Mouse (Mus musculus): ENCODE measurements around the gene Olfr692. TPM values are rescaled to one million over a fixed set of nuclear protein-coding genes. Genes with fewer than 3 reads are reported as not detected.
A peak's percentile ranks its signal among the peaks of the same experiment; 100 is the strongest.

Olfr692 gene
- polyA plus RNA-seq, 1 experiment = not detected

DNA sequence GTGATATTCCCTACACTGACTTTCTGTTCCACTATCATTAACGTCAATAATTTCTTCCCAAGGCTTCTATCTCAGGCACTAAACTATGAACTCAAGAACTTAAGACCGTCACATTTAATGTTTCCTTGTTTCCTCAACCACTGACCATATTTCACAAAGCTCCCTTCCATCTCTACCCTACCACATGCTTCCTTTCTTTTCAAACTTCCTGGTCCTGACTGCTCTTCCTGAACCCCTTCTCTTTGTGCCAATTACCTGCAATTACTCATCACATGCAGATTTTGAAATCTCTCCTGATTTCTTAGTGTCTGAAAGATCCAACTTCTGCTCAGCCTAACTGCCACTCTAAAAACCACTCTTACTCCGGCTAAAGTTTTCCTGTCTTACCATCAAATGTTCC is 12.3 kb downstream of the Olfr692 start:
- no peak for DNase-seq (ENCODE audit: low read depth in 1 of 2, low spot score in 2 of 2)
- Histone ChIP-seq H3K27me3 (ENCODE audit: control insufficient read depth, insufficient read depth, low read length) (no peaks in the 10 kb centered on the region), H3K36me3 (ENCODE audit: control insufficient read depth, insufficient read depth, low read length) (peaks cover 37% of the 10 kb centered on the region), H3K4me1 (ENCODE audit: control insufficient read depth, insufficient read depth, insufficient read length) (no peaks in the 10 kb centered on the region), H3K4me3 (ENCODE audit: extremely low read depth, insufficient read depth, insufficient read length) (no peak overlapping the region), H3K27ac (ENCODE audit: insufficient read depth, low read length) (no peak overlapping the region)
- TF ChIP-seq POLR2A (IDR thresholded peaks at IDR 0.05; ENCODE audit: low read depth, low read length) (no peak), CTCF (IDR thresholded peaks at IDR 0.05; ENCODE audit: extremely low read depth, insufficient read depth, insufficient read length, insufficient replicate concordance) (no peak)
- WGBS = 88% methylated on average over 3 of the region's 3 CpGs

DNA sequence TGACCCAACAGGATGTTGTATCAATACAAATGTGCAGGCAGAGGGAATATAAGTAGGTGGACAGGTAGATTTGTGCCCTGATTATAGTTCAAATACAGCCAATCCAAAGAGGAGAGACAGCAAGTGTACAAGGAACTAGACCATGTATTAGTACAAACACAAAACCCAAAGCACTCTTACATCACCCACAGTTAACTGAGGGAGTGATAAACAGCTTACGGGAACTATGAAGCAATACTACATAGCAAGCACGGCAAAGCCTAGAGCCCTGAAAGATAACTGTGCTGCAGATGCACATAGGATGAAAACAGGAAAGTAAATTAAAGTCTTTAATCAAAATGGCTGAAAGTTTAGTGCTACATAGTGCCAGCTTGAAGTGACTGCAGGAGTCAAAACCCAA is 19.7 kb downstream of the Olfr692 start:
- H3K4me1 ChIP-seq (ENCODE audit: control insufficient read depth, insufficient read depth, insufficient read length) = no peaks in the 10 kb centered on the region
- H3K27me3 ChIP-seq (ENCODE audit: control insufficient read depth, insufficient read depth, low read length) = no peaks in the 10 kb centered on the region
- no peak overlapping the region for H3K27ac ChIP-seq (ENCODE audit: insufficient read depth, low read length)
- peaks cover 38% of the 10 kb centered on the region for H3K36me3 ChIP-seq (ENCODE audit: control insufficient read depth, insufficient read depth, low read length)
- DNase-seq (ENCODE audit: low read depth in 1 of 2, low spot score in 2 of 2) = no peak
- TF ChIP-seq CTCF (IDR thresholded peaks at IDR 0.05; ENCODE audit: extremely low read depth, insufficient read depth, insufficient read length, insufficient replicate concordance) (no peak), POLR2A (IDR thresholded peaks at IDR 0.05; ENCODE audit: low read depth, low read length) (no peak)
- H3K4me3 ChIP-seq (ENCODE audit: extremely low read depth, insufficient read depth, insufficient read length) = no peak overlapping the region
- 95% methylated on average over 2 of the region's 2 CpGs for WGBS

DNA sequence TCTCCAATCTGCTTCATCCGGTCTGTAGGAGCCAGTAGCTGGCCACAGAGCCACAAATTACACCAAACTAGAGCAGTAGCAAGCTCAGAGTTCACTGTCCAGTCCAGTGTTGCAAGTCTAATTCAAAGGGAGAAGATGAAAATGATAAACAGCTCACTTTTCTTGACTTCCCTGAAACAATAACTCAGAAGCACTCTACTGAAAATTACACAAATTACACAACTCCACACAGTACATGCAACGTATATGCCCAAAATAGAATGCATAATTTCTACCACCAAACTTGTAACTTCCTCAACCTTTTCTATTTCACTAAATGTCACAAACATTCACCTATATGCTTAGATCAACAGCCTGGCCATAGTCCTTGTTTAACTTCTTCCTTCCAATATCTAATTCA is 22.2 kb downstream of the Olfr692 start:
- no peak for DNase-seq (ENCODE audit: low read depth in 1 of 2, low spot score in 2 of 2)
- H3K27ac ChIP-seq (ENCODE audit: insufficient read depth, low read length) = no peak overlapping the region
- peaks cover 22% of the 10 kb centered on the region for H3K36me3 ChIP-seq (ENCODE audit: control insufficient read depth, insufficient read depth, low read length)
- no peaks in the 10 kb centered on the region for H3K4me1 ChIP-seq (ENCODE audit: control insufficient read depth, insufficient read depth, insufficient read length)
- 89% methylated on average over 2 of the region's 2 CpGs for WGBS
- no peak for TF ChIP-seq CTCF (IDR thresholded peaks at IDR 0.05; ENCODE audit: extremely low read depth, insufficient read depth, insufficient read length, insufficient replicate concordance)
- TF ChIP-seq POLR2A (IDR thresholded peaks at IDR 0.05; ENCODE audit: low read depth, low read length) = no peak
- no peak overlapping the region for H3K4me3 ChIP-seq (ENCODE audit: extremely low read depth, insufficient read depth, insufficient read length)
- no peaks in the 10 kb centered on the region for H3K27me3 ChIP-seq (ENCODE audit: control insufficient read depth, insufficient read depth, low read length)

DNA sequence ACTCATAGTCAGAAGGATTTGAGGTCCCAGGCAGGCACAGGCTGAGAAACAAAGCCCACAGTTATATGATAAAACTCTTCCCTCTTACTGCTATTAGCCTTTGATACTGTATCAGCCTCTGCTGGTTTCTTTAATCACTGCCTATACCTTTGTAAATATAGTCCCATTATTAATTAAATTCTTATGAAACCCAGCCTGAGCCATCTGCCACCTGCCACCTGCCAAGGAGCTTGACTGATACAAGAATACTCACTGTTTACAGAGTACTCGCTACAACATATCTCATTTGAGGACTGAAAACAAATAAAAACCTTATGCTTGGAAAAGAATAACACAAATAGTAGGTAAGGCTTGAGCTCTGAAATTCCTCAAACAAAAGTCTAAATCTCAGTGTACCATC is 26.6 kb downstream of the Olfr692 start:
- DNase-seq (ENCODE audit: low read depth in 1 of 2, low spot score in 2 of 2) = no peak
- peaks cover 2% of the 10 kb centered on the region; the same call in 1 of the 2 replicates for H3K4me1 ChIP-seq (ENCODE audit: control insufficient read depth, insufficient read depth, insufficient read length)
- H3K4me3 ChIP-seq (ENCODE audit: extremely low read depth, insufficient read depth, insufficient read length) = no peak overlapping the region
- TF ChIP-seq POLR2A (IDR thresholded peaks at IDR 0.05; ENCODE audit: low read depth, low read length) = no peak
- TF ChIP-seq CTCF (IDR thresholded peaks at IDR 0.05; ENCODE audit: extremely low read depth, insufficient read depth, insufficient read length, insufficient replicate concordance) = no peak
- H3K36me3 ChIP-seq (ENCODE audit: control insufficient read depth, insufficient read depth, low read length) = peaks cover 2% of the 10 kb centered on the region
- 97% methylated on average over 1 of the region's 1 CpGs for whole genome bisulfite sequencing
- H3K27ac ChIP-seq (ENCODE audit: insufficient read depth, low read length) = no peak overlapping the region
- H3K27me3 ChIP-seq (ENCODE audit: control insufficient read depth, insufficient read depth, low read length) = no peaks in the 10 kb centered on the region

DNA sequence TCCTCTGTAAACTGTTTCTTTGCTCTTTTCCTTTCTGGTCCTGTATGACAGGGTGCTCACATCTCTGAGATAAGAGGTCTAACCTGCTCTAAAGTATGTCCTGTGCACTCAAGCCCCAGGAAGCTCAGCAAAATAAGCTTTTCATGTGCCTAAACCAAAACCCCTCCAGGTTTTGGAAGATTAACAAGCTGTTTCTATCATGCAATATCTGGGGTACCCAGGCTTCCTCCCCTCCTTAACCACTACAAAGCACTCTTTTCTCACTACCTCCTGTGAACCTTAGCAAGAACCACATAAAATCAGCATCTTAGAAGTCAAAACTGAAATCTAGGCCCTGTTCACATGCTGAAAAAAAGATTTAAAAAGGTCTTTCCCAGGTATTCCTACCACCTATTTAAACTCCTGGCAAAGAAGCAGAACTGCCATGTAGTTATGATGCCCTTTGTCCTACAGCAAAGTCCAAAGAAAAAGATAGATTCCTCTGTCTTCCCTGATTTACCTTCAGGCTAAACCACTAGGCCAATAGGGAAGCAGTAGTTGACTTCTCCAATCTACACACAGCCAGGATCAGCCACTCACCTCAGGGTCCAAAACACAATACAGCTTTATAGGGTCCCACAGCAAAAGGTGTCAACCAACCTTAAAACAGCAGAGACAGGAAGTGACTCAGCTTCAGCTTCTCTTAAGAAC is 27.2 kb downstream of the Olfr692 start:
- H3K27me3 ChIP-seq (ENCODE audit: control insufficient read depth, insufficient read depth, low read length) = no peaks in the 10 kb centered on the region
- H3K27ac ChIP-seq (ENCODE audit: insufficient read depth, low read length) = no peak overlapping the region
- no peak for DNase-seq (ENCODE audit: low read depth in 1 of 2, low spot score in 2 of 2)
- H3K36me3 ChIP-seq (ENCODE audit: control insufficient read depth, insufficient read depth, low read length) = no peaks in the 10 kb centered on the region
- H3K4me1 ChIP-seq (ENCODE audit: control insufficient read depth, insufficient read depth, insufficient read length) = peaks cover 2% of the 10 kb centered on the region; the same call in 1 of the 2 replicates
- H3K4me3 ChIP-seq (ENCODE audit: extremely low read depth, insufficient read depth, insufficient read length) = no peak overlapping the region
- no peak for TF ChIP-seq POLR2A (IDR thresholded peaks at IDR 0.05; ENCODE audit: low read depth, low read length)

DNA sequence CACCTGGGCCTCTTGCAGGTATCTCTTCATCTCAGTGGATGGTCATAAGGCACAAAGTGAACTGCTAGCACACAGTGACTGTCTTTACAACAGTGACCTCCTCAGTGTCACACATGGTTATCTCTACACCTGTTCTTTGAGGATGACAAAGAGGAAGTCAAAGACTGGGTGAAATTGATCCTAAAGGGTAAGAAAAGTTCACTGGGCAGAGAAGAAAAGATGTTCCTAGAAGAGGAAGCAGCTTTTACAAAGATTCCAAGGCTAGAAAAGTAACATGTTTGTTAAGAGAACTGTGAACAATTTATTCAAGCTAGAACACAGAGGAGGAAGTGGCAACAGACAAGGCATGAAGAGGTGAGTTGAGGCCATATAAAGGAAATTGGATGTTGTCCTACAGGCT is 28.1 kb downstream of the Olfr692 start:
- TF ChIP-seq CTCF (IDR thresholded peaks at IDR 0.05; ENCODE audit: extremely low read depth, insufficient read depth, insufficient read length, insufficient replicate concordance) = no peak
- no peak for TF ChIP-seq POLR2A (IDR thresholded peaks at IDR 0.05; ENCODE audit: low read depth, low read length)
- no peak for DNase-seq (ENCODE audit: low read depth in 1 of 2, low spot score in 2 of 2)
- H3K27ac ChIP-seq (ENCODE audit: insufficient read depth, low read length) = no peak overlapping the region

DNA sequence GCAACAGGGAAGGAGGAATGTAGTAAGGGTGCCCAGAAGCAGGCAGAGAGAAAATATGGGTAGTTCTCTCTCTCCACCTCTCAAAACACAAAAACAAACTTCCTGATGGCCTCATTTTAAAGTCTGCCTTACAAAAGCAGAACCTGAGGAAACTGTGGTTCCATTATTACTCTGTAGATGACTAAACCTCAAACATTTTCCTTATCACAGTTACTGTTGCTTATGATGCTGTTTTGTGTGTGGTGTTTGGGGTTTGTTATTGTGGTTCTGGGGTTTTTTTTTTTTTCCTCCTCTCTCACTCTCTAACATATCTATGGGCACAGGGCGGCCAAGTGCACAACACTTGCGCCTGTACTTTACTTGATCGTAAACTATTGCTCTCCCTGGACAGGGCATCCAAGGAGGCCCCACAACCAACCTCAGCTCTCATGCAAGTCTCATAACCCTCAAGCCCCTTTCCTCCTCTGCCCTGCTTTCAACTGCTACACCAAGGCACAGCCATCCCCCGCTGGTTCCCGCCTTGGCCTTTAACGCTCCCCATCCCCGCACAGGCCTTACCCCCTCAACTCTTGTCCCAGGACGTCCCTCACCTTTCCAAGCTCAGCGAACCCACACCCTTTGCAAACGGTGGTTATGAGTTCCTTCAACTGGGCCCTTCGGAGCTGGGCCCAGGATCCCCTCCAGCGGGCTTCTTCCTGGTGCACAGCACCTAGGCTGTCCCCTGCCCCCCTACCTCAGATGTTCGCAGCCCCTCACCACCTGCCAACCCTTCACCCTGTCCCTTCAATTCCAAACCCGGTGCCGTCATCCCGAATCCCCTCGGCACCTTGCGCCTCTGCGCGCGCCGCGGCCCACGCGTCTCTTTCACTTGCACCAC is 31.3 kb downstream of the Olfr692 start:
- peak in 1 of 2 experiments; percentile 35 for DNase-seq (ENCODE audit: low read depth in 1 of 2, low spot score in 2 of 2)
- Histone ChIP-seq H3K4me3 (ENCODE audit: extremely low read depth, insufficient read depth, insufficient read length) (peak overlapping the region; percentile 89), H3K27me3 (ENCODE audit: control insufficient read depth, insufficient read depth, low read length) (no peaks in the 10 kb centered on the region), H3K36me3 (ENCODE audit: control insufficient read depth, insufficient read depth, low read length) (no peaks in the 10 kb centered on the region), H3K27ac (ENCODE audit: insufficient read depth, low read length) (peak overlapping the region; percentile 74), H3K4me1 (ENCODE audit: control insufficient read depth, insufficient read depth, insufficient read length) (peaks cover 2% of the 10 kb centered on the region; the same call in 1 of the 2 replicates)
- no peak for TF ChIP-seq POLR2A (IDR thresholded peaks at IDR 0.05; ENCODE audit: low read depth, low read length)
- TF ChIP-seq CTCF (IDR thresholded peaks at IDR 0.05; ENCODE audit: extremely low read depth, insufficient read depth, insufficient read length, insufficient replicate concordance) = no peak
- 2% methylated on average over 25 of the region's 25 CpGs for WGBS

More for the DNA sequence above, 28.1 kb downstream of the Olfr692 start:
- Histone ChIP-seq H3K4me1 (ENCODE audit: control insufficient read depth, insufficient read depth, insufficient read length) (peaks cover 2% of the 10 kb centered on the region; the same call in 1 of the 2 replicates), H3K36me3 (ENCODE audit: control insufficient read depth, insufficient read depth, low read length) (no peaks in the 10 kb centered on the region), H3K4me3 (ENCODE audit: extremely low read depth, insufficient read depth, insufficient read length) (no peak overlapping the region), H3K27me3 (ENCODE audit: control insufficient read depth, insufficient read depth, low read length) (no peaks in the 10 kb centered on the region)

All from spleen, adult 2 months (tissue).